In the genomic region with DNA sequence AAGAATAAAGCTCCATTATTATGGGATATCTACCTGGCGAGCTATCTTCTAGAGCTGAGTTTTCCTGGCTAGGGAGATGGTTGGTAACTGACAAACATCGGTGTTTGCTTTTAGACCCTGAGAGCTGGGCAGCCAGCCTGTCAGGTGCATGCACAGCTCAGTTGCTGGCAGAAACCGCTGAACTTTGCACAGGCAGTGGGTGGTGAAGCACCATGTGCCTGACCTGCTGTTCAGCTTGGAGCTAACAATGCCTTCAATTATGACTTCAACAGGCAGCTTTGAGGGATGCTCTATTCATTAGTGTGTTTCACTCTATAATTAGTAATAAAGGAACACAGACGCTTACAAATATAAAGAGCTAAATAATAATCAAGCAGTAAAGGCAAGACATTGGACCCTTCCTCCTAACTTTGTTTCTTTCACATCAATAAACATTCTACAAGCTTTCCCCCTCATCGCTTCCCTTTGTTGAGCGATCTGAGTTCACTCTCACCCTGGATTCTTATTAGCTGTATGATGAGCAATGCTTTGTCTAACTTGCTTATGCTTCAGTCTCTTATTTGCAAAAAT, we compare ENCODE assay signal across 26 mouse cellular contexts. TPM values are rescaled to one million over a fixed set of nuclear protein-coding genes. Genes with fewer than 3 reads are reported as not detected.
DNase-seq lines count a peak whose midpoint lies in the region; TF ChIP-seq lines count a peak whose summit lies in the region.
"Had no signal": no experiment of that assay in that cellular context is flagged by ENCODE, and none has a peak within 500 bp of the region (broad histone marks: within the 10 kb centered on the region; RNA-seq: fewer than 3 reads in every experiment).

No protein-coding gene starts in this region.

- peak; percentile 21 to 36 for DNase-seq in cerebellum, postnatal 14 days
- DNase-seq in cerebellum, postnatal 4 days (ENCODE audit: low spot score in 2 of 2) = no peak
- peak; percentile 9 for DNase-seq in kidney, adult 2 months
- DNase-seq in kidney, postnatal 14 days = no peak
- peak; percentile 60 for DNase-seq in brain, embryonic 14.5 days (ENCODE audit: low read depth)
- DNase-seq in retina, postnatal 1 day = peak; percentile 69
- DNase-seq in lung, postnatal 14 days = no peak
- DNase-seq: adrenal gland, adult 8-10 months; cerebellum, adult 11 months; gastrocnemius, postnatal 25 days; heart, adult 2 months; heart, postnatal 4 days; left cerebral cortex, postnatal 4 days; liver, embryonic 13.5 days; lung, adult 18-20 months; midbrain, embryonic 14.5 days; right cerebral cortex, adult 18-20 months; spleen, adult 18-20 months; thymus, postnatal 25 days had no signal

- H3K27ac ChIP-seq in kidney, adult 2 months (ENCODE audit: insufficient read depth, low read depth, low read length) = no peak overlapping the region
- H3K27ac ChIP-seq: embryonic facial prominence, embryonic 13.5 days; heart, adult 2 months; hindbrain, embryonic 13.5 days; liver, embryonic 13.5 days; macrophage; neural tube, embryonic 15.5 days had no signal

- no peak overlapping the region for H3K4me3 ChIP-seq in kidney, adult 2 months (ENCODE audit: insufficient read depth, low read depth, low read length)
- H3K4me3 ChIP-seq: embryonic facial prominence, embryonic 13.5 days; heart, adult 2 months; heart, embryonic 12.5 days; hindbrain, embryonic 13.5 days; liver, embryonic 13.5 days; neural tube, embryonic 15.5 days had no signal

- no peak for TF ChIP-seq POLR2A in kidney, adult 2 months (IDR thresholded peaks at IDR 0.05; ENCODE audit: low read depth, low read length)
- no peak for TF ChIP-seq POLR2A in brain, embryonic 14.5 days (IDR thresholded peaks at IDR 0.05; ENCODE audit: borderline replicate concordance, extremely low read depth, insufficient read depth, insufficient read length, poor library complexity, severe bottlenecking)

- H3K27me3 ChIP-seq in kidney, adult 2 months (replicated peaks; ENCODE audit: control insufficient read depth, insufficient read depth, low read length) = peaks cover 2% of the 10 kb centered on the region; the same call in 1 of the 2 replicates

- no peak for TF ChIP-seq CTCF in kidney, adult 2 months (conservative IDR thresholded peaks at IDR 0.05; ENCODE audit: insufficient read depth, insufficient read length, low read depth, low read length)
- TF ChIP-seq CTCF in brain, embryonic 14.5 days (IDR thresholded peaks at IDR 0.05; ENCODE audit: borderline replicate concordance, extremely low read depth, insufficient read depth, insufficient read length) = no peak

- no peaks in the 10 kb centered on the region for H3K4me1 ChIP-seq in kidney, adult 2 months (ENCODE audit: control insufficient read depth, insufficient read depth, low read length)

- 76% methylated on average over 6 of the region's 6 CpGs for WGBS in kidney, adult 2 months

- no peaks in the 10 kb centered on the region for H3K36me3 ChIP-seq in kidney, adult 2 months (ENCODE audit: control insufficient read depth, insufficient read depth, low read length)
- H3K36me3 ChIP-seq: embryonic facial prominence, embryonic 13.5 days; G1E; heart, embryonic 12.5 days; liver, embryonic 13.5 days; neural tube, embryonic 15.5 days had no signal

RNA-seq across cellular contexts. Expression of a gene that starts 5.8 kb away (rescaled TPM):
- polyA plus RNA-seq in kidney, adult 2 months (2012; rRNA removed) = 0.06 and 0.10 TPM in 2 replicates
- polyA plus RNA-seq in brain, embryonic 14.5 days (2012; rRNA removed) = 64.5 and 68.9 TPM in 2 replicates
- polyA plus RNA-seq: G1E; heart, adult 2 months; lung, postnatal 0 days; macrophage had no signal

Comparison
In these comparisons a context has a peak if more than half of its experiments do, and no peak if none do; other contexts are left out.
1. DNase-seq: peak in cerebellum, postnatal 14 days (2 of 2), kidney, adult 2 months (single experiment), brain, embryonic 14.5 days (single experiment) and retina, postnatal 1 day (single experiment); none in cerebellum, postnatal 4 days (0 of 2), kidney, postnatal 14 days (single experiment) and lung, postnatal 14 days (single experiment).
2. RNA of a gene that starts 5.8 kb away (polyA plus RNA-seq): 64.5 to 68.9 TPM in brain, embryonic 14.5 days; 0.06 to 0.10 TPM in kidney, adult 2 months; every median in the first group is over 10 times any median in the second.